Mouse (Mus musculus) c-Kit-negative CD71-positive TER-119-positive erythroid progenitor cells, embryonic 14.5 days (primary cell): ENCODE measurements around the gene Dph3.
A peak's percentile ranks its signal among the peaks of the same experiment; 100 is the strongest.

Experiments
- DNase-seq: peaks from one replicate; pipeline ENCODE4 v3.0.0-alpha.2; 2013; ENCODE audit warnings: low read depth, low spot score

The Dph3 gene

DNA sequence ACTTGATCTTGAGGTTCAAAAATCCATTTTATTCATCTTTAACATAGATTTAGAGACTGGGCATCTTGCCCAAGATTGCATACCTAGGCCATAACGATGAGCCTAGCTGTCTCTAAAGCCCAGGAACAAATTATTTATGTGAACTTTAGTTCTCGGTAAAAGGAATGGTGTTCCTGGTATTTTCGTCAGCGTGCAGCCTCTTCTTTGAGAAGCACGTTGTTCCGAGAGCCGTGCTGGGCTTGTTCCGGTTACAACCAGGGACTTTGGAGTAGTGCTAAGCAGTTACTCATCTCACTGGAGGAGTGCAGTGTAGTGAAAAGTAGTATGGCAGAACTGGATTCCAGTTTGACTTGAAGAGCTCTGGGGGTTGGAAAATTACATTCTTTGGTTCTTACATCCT is 697 bp upstream of the Dph3 start:
- DNase-seq: peak; percentile 59

DNA sequence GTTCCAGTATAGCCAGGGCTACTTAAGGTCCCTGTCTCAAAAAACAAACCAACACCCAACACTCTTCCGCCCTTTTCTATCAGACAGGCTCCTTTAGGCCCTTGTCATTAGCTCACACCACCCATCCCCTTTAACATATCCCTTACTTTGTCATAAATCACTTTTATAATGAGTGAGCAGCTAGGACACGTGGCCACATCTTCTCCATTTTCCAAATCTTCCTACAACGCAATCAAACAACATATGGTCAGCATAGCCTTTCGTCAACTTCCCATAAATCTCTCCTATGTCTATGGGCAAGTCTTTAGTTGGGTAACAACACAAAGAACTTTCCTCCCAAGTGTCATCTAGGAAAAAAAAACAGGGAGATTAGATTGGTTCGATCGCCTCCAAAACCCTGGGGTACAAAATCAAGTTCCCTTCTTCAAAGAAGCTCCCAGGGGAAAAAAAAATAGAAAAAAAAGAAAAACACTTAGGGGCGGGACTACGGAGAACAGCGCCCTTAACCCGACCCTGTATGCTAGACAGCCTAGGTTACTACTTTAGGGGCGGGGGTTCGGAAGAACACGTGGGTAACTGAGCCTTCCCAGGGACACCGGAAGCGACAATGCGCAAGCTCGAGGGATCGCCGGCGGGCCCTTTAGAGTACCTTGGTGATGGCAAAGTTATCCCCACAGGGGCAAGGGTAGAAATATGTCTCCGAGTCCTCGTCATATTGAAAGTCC is 606 bp downstream of the Dph3 start, which contains the start of gene Oxnad1:
TSS of gene Oxnad1 (plus strand) at position 614 of the 725 bp plus-strand sequence.
- no peak for DNase-seq

- DNase-seq: no peak
Measured at GRCm38 (mm10) chr14:32083466-32083865, 2.1 kb downstream of the Dph3 start.

DNA sequence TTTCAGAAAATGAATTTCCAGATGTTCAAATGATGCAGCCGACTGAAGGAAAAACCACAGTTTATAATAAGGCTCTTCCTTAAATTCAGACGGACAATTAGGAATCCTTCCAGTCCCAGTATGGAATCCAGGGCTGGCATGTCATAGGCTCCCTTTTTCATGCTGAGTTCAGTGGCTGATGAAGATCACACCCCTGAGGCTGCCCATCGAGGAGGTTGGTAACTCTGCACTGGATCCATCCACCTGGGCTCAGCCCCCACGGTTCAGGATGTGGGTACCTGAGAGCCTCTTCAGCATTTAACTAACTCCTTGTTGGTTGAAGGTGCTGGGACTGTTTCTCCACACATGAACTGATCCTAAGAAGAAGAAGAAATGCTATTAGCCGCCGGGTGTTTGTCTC is 2.6 kb downstream of the Dph3 start:
- DNase-seq: no peak

DNA sequence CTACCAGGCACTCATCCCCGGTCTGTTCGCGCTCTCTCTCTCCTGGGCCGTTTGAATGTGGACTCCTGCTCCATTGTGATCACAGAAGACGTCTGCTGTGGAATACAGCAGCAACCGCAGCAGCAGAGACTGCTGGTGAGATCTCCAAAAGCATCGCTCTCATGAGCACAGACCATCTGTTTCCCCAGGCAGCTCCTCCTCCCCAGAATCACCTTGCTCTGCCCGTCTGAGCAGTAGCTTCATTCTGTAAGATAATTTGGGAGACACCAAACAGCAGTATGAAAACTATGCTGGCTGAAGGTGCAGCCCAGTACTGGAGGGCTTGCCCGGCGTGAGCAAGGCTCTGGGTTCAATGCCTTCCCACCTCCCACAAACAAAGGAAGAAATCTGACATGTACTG is 4.5 kb downstream of the Dph3 start:
- DNase-seq: no peak

GRCm38 (mm10) chr14:32076896-32077575 is 8.5 kb downstream of the Dph3 start:
- DNase-seq: no peak

GRCm38 (mm10) chr14:32073901-32074300 is 11.6 kb downstream of the Dph3 start:
- no peak for DNase-seq

GRCm38 (mm10) chr14:32073211-32073685 is 12.3 kb downstream of the Dph3 start:
- no peak for DNase-seq

DNA sequence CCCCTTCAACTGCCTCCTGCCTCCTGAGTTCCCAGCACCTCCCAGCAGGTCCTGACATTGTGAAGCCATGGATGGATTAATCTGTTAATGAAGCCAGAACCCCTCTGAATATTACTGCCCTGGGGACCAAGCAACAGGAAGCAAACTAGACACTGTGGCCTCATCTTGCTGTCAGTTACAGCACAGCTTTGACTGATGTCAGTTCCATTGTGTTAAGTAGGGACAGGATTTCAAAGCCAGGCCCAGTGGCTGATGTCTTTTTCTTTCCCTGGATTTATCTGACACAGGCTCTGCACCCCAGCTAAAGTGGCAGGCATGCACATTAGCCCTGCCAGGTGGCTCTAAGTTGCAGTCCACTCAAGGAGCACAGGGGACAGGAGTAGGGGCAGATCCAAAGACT is 12.7 kb downstream of the Dph3 start:
- no peak for DNase-seq

DNA sequence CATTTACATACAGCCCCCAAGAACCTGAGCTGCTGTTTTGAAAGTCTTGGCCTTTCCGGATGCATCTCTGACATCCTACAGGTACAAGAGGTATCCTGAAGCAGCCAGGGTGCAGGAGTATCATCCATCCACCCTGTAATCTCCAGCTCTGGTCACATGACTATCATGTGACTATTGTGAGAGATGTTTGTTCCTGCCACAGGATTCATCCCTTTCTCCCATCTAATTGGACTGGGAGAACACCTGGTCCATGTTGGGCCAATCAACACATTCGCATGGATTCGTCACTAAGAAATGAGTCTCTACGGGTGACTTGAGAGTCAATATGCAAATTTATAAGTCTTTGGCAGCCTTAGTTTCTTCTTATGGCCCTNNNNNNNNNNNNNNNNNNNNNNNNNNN is 24.1 kb downstream of the Dph3 start:
- DNase-seq: no peak

DNA sequence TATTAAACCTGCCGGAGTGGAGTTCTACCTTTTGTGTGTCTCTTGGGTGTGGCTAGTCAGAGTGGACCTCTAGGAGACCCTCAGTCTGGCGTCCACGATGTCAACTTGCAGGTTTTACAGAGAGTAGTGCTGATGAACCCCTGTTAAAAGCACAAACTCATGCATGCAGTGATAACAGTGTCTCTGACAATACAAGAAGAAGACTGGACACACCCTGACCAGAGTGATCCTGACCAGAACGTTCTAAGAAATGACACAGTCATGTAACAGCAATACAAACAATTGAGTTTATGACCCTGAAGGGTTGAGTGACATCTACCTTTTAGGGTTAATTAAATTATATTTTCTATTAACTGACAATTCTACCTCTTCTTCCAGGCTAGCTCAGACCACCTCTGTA is 27.9 kb downstream of the Dph3 start:
- DNase-seq: no peak

DNA sequence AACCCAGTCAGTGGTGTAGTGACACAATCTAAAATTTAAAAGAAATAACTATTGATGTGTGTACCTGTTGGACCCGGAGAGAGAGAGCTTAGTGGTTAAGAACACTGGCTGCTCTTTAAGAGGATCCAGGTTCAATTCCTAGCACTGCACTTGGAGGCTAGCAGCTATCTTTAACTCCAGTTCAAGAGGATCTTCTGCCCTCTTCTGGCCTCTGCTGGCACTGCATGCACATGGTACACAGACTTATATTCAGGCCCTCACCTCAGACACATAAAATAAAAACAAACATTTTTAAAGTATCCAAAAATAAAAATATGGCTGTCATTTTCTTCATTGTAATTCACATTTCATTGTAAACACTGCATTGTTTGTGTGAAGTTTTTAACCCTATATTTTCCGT is 28.9 kb downstream of the Dph3 start:
- peak; percentile 24 for DNase-seq

- DNase-seq: no peak
Measured at GRCm38 (mm10) chr14:32055781-32056180, 29.7 kb downstream of the Dph3 start.

GRCm38 (mm10) chr14:32054788-32055187 is 30.7 kb downstream of the Dph3 start:
- DNase-seq: no peak

DNA sequence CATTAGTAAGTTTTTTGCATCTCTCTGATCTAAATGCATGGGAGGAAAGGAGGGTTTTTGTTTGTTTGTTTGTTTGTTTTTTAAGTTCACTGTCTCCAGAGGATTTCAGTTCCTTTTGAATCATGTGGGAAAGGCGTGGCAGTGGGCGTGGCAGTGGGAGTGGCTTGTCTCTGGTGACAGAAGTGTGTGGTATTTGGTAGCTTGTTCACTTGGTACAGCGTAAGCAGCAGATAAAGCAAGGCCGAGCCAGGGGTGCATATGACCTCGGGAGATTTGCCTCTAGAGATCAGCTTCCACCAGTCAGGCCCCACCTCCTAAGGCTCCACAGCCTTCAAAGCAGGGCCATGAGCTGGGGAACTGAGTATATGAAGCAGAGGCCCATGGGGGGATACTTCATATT is 31.6 kb downstream of the Dph3 start:
- DNase-seq: no peak

DNA sequence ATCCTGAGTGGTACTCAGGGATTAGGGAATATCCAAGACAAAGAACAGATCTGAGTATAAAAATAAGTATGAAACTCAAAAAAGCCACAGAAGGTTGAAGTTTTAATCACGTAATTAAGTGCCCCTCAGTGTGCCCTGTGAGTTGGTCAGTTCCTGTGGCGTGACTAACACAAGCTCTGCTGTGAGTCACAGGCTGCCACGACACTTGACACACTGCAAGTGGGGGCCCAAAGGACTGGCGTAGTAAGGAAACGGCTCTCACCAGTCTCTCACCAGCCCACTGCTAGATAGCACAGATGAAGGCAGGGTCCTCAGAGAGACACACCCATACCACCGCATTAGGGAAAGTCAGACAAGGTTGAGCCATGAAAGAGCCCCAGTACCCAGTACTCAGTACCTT is 35.4 kb downstream of the Dph3 start:
- DNase-seq: no peak

DNA sequence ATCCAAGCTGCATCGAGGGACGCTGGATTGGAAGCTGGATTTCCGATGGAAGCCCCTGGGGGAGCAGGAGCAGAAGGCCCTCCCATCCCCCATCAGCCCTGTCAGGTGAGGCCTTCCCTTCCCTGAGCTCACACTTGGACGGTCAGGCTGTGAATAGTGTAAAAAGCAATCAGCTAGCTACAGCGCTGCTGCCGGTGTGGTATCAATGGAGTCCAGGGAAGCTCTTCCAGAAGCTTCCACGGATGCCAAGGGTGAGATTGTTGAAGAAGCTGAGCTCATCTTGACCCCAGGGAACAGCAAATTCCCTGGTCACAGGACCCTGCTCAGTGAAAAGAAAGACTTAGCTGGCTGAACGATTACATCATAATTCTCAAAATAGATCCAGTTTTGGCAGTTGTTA is 39.2 kb downstream of the Dph3 start:
- DNase-seq: no peak

DNA sequence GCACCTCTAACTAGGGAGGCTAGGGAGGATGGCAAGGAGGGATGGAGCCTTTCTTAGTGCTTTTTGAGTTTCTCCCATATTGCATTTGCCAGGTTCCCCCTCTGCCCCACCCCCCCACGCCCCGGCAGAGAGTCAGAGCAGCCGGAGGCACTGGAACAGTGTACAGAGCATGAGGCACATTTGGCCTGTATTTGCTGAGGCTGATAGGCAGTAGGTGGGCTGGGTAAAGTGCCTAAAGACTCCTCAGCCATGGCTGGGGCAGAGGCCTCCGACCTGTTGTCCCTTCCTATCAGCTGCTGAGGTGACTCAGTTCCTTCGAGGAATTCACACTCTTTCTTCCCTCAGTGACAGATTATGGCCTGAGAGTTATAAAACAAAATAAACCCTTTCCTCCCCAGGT is 43.4 kb downstream of the Dph3 start:
- no peak for DNase-seq

- DNase-seq: peak; percentile 25
Measured at GRCm38 (mm10) chr14:32037661-32038252, 47.8 kb downstream of the Dph3 start.

DNA sequence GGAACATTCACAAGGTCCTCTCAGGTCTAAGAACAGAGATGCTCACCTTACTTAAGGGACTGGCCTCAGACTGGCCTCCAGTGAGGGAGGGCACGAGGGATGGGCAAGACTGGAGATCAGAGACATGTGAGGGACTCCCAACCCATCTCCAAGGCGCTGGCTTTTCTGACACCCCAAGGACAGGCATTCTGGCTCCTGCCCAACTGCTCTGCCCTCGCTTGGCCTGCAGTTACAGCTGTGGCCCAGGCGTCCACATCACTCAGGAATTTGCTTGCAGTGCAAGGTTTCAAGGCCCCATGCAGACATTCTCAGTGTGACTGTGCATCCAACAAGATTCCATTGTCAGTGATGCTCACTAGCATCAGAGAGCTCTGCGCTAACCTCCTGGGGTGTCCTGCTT is 49.0 kb downstream of the Dph3 start:
- no peak for DNase-seq

DNA sequence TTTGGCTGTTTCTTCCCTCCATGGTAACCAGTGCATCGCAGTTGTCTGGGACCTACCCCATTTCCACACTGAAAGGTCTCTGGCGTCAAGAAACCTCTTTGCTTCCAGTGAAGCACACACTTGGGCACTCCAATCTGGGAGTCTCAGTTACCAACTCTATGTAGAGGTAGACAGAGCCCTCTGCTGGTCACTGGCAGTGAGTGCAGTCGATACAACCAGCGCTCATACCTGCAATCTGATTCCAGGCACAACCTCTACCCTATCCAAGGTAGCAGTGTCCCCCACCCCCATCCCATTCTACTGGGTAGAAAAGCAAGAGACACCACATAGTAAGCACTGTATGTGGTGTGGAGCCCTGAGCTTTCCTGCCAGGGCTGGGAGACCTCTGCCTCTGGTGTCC is 53.0 kb downstream of the Dph3 start:
- DNase-seq: peak; percentile 48
